Mouse (Mus musculus): ENCODE results near the gene Cldn24. TPM values are rescaled to one million over a fixed set of nuclear protein-coding genes. Genes with fewer than 3 reads are reported as not detected.
"Not testable (repeated sequence)": the region's sequence is repeated elsewhere in the genome, so short reads cannot be mapped to it uniquely, and the experiment has no call there.

Cldn24 gene
- not detected in 2 replicates for polyA plus RNA-seq (2015; fragmentation: Nextera tagmentation; extraction: Ambion mirVana)

- DNase-seq (ENCODE audit: low spot score): no peak
These were observed at the start of gene Cldn24 for GRCm38 (mm10) chr8:47821843-47822242. TSS of gene Cldn24 (plus strand) at chr8:47822143.

- no peak for DNase-seq (ENCODE audit: low spot score)
These were observed 49.0 kb upstream of the Cldn24 start for GRCm38 (mm10) chr8:47772986-47773385.

- no peak for DNase-seq (ENCODE audit: low spot score)
These were observed 44.5 kb upstream of the Cldn24 start for GRCm38 (mm10) chr8:47777415-47777814.

- no peak for DNase-seq (ENCODE audit: low spot score)
These were observed 42.4 kb upstream of the Cldn24 start for GRCm38 (mm10) chr8:47779589-47779988.

GRCm38 (mm10) chr8:47781881-47782280 lies 40.1 kb upstream of the Cldn24 start:
- no peak for DNase-seq (ENCODE audit: low spot score)

- no peak for DNase-seq (ENCODE audit: low spot score)
These were observed 38.4 kb upstream of the Cldn24 start for GRCm38 (mm10) chr8:47783544-47783943.

GRCm38 (mm10) chr8:47783944-47784343 lies 38.0 kb upstream of the Cldn24 start:
- no peak for DNase-seq (ENCODE audit: low spot score)

GRCm38 (mm10) chr8:47784436-47784835 lies 37.5 kb upstream of the Cldn24 start:
- DNase-seq (ENCODE audit: low spot score): no peak

- DNase-seq (ENCODE audit: low spot score): no peak
These were observed 35.6 kb upstream of the Cldn24 start for GRCm38 (mm10) chr8:47786323-47786722.

GRCm38 (mm10) chr8:47787705-47788104 lies 34.2 kb upstream of the Cldn24 start:
- DNase-seq (ENCODE audit: low spot score): no peak

GRCm38 (mm10) chr8:47791986-47792385 lies 30.0 kb upstream of the Cldn24 start:
- no peak for DNase-seq (ENCODE audit: low spot score)

GRCm38 (mm10) chr8:47799438-47799837 lies 22.5 kb upstream of the Cldn24 start:
- no peak for DNase-seq (ENCODE audit: low spot score)

GRCm38 (mm10) chr8:47802349-47802748 lies 19.6 kb upstream of the Cldn24 start:
- DNase-seq (ENCODE audit: low spot score): no peak

- no peak for DNase-seq (ENCODE audit: low spot score)
These were observed 17.7 kb upstream of the Cldn24 start for GRCm38 (mm10) chr8:47804262-47804661.

GRCm38 (mm10) chr8:47809970-47810665 lies 11.8 kb upstream of the Cldn24 start:
- no peak for DNase-seq (ENCODE audit: low spot score)

GRCm38 (mm10) chr8:47810666-47811015 lies 11.3 kb upstream of the Cldn24 start:
- no peak for DNase-seq (ENCODE audit: low spot score)

- no peak for DNase-seq (ENCODE audit: low spot score)
These were observed 10.7 kb upstream of the Cldn24 start for GRCm38 (mm10) chr8:47811221-47811620.

GRCm38 (mm10) chr8:47819034-47819433 lies 2.9 kb upstream of the Cldn24 start:
- DNase-seq (ENCODE audit: low spot score): no peak

- no peak for DNase-seq (ENCODE audit: low spot score)
These were observed 800 bp upstream of the Cldn24 start for GRCm38 (mm10) chr8:47820914-47821772.

- not testable (repeated sequence) for DNase-seq (ENCODE audit: low spot score)
These were observed 598 bp downstream of the Cldn24 start for GRCm38 (mm10) chr8:47822541-47822940.

- no peak for DNase-seq (ENCODE audit: low spot score)
These were observed 1.8 kb downstream of the Cldn24 start for GRCm38 (mm10) chr8:47823777-47824176.

GRCm38 (mm10) chr8:47824182-47824581 lies 2.2 kb downstream of the Cldn24 start, which contains the start of gene Cldn22:
TSS of gene Cldn22 (plus strand) at chr8:47824482.
- no peak for DNase-seq (ENCODE audit: low spot score)

- DNase-seq (ENCODE audit: low spot score): no peak
These were observed 3.7 kb downstream of the Cldn24 start for GRCm38 (mm10) chr8:47825596-47825995.

Data from thymus, postnatal 0 days (tissue).